Mouse (Mus musculus) right cerebral cortex, postnatal 14 days (tissue): ENCODE results near the gene Ccdc170.
A peak's percentile ranks its signal among the peaks of the same experiment; 100 is the strongest.
"Not testable (repeated sequence)": the region's sequence is repeated elsewhere in the genome, so short reads cannot be mapped to it uniquely, and the experiment has no call there.

Experiments
- DNase-seq: peaks from one replicate; pipeline ENCODE4 v3.0.0; 2022

Gene Ccdc170

GRCm38 (mm10) chr10:4482355-4482754 is at the start of gene Ccdc170:
TSS of gene Ccdc170 (plus strand) at chr10:4482502.
- no peak for DNase-seq

GRCm38 (mm10) chr10:4432996-4433755 is 49.1 kb upstream of the Ccdc170 start:
- no peak for DNase-seq

GRCm38 (mm10) chr10:4433871-4434270 is 48.4 kb upstream of the Ccdc170 start:
- not testable (repeated sequence) for DNase-seq

GRCm38 (mm10) chr10:4435416-4435815 is 46.9 kb upstream of the Ccdc170 start:
- DNase-seq = no peak

- no peak for DNase-seq
Measured at GRCm38 (mm10) chr10:4456409-4456808, 25.9 kb upstream of the Ccdc170 start.

GRCm38 (mm10) chr10:4460201-4460600 is 22.1 kb upstream of the Ccdc170 start:
- DNase-seq = no peak

- no peak for DNase-seq
Measured at GRCm38 (mm10) chr10:4465799-4466198, 16.5 kb upstream of the Ccdc170 start.

- DNase-seq = no peak
Measured at GRCm38 (mm10) chr10:4469406-4469805, 12.9 kb upstream of the Ccdc170 start.

- no peak for DNase-seq
Measured at GRCm38 (mm10) chr10:4473591-4473993, 8.7 kb upstream of the Ccdc170 start.

- DNase-seq = no peak
Measured at GRCm38 (mm10) chr10:4475431-4475830, 6.9 kb upstream of the Ccdc170 start.

GRCm38 (mm10) chr10:4476604-4477003 is 5.7 kb upstream of the Ccdc170 start:
- DNase-seq = no peak

GRCm38 (mm10) chr10:4480929-4481328 is 1.4 kb upstream of the Ccdc170 start:
- DNase-seq = no peak

- no peak for DNase-seq
Measured at GRCm38 (mm10) chr10:4481695-4482094, 607 bp upstream of the Ccdc170 start.

GRCm38 (mm10) chr10:4483848-4484247 is 1.5 kb downstream of the Ccdc170 start:
- no peak for DNase-seq

- no peak for DNase-seq
Measured at GRCm38 (mm10) chr10:4484986-4485385, 2.7 kb downstream of the Ccdc170 start.

GRCm38 (mm10) chr10:4489865-4490264 is 7.6 kb downstream of the Ccdc170 start:
- no peak for DNase-seq

GRCm38 (mm10) chr10:4491281-4491680 is 9.0 kb downstream of the Ccdc170 start:
- no peak for DNase-seq

GRCm38 (mm10) chr10:4492045-4492444 is 9.7 kb downstream of the Ccdc170 start:
- DNase-seq = no peak

- no peak for DNase-seq
Measured at GRCm38 (mm10) chr10:4492909-4493308, 10.6 kb downstream of the Ccdc170 start.

- DNase-seq = no peak
Measured at GRCm38 (mm10) chr10:4503251-4503650, 20.9 kb downstream of the Ccdc170 start.

GRCm38 (mm10) chr10:4512725-4513124 is 30.4 kb downstream of the Ccdc170 start:
- DNase-seq = no peak

GRCm38 (mm10) chr10:4517614-4518013 is 35.3 kb downstream of the Ccdc170 start:
- no peak for DNase-seq

- DNase-seq = no peak
Measured at GRCm38 (mm10) chr10:4519645-4520044, 37.3 kb downstream of the Ccdc170 start.

GRCm38 (mm10) chr10:4520394-4521102 is 38.2 kb downstream of the Ccdc170 start:
- DNase-seq = peak; percentile 6
